Mouse (Mus musculus): ENCODE results near the gene Rap1gap. TPM values are rescaled to one million over a fixed set of nuclear protein-coding genes. Genes with fewer than 3 reads are reported as not detected.

Gene Rap1gap
- polyA plus RNA-seq, 1 experiment = 1.3 TPM

- Histone ChIP-seq H3K79me2 (ENCODE audit: control insufficient read depth, insufficient read depth) (no peaks in the 10 kb centered on the region), H3K4me3 (no peak overlapping the region), H3K27me3 (ENCODE audit: control insufficient read depth, insufficient read depth, insufficient read length) (peaks cover 46% of the 10 kb centered on the region), H3K36me3 (ENCODE audit: control insufficient read depth, insufficient read depth) (no peaks in the 10 kb centered on the region), H3ac (ENCODE audit: control insufficient read depth, insufficient read length) (no peak overlapping the region), H3K4me2 (ENCODE audit: low read depth) (no peak overlapping the region)
- TF ChIP-seq MYOD1 (IDR thresholded peaks at IDR 0.05; ENCODE audit: control insufficient read depth in 1 of 3, insufficient read length in 2 of 3, low read depth in 2 of 3) (no peak), E2F4 (IDR thresholded peaks at IDR 0.05; ENCODE audit: insufficient read depth) (no peak), MYOG (IDR thresholded peaks at IDR 0.05; ENCODE audit: control insufficient read depth in 1 of 3, insufficient read depth in 1 of 3, insufficient read length in 2 of 3, low read depth in 2 of 3) (no peak), CEBPB (IDR thresholded peaks at IDR 0.05; ENCODE audit: insufficient read depth, poor library complexity, severe bottlenecking) (no peak), TCF3 (IDR thresholded peaks at IDR 0.05; ENCODE audit: insufficient read length, low read depth) (no peak), TCF12 (IDR thresholded peaks at IDR 0.05; ENCODE audit: insufficient read depth, poor library complexity, severe bottlenecking) (no peak), REST (IDR thresholded peaks at IDR 0.05; ENCODE audit: insufficient read depth, insufficient read length) (no peak), MAX (IDR thresholded peaks at IDR 0.05; ENCODE audit: low read depth) (no peak), POLR2AphosphoS2 (IDR thresholded peaks at IDR 0.05; ENCODE audit: insufficient read length, low read depth) (no peak), SRF (IDR thresholded peaks at IDR 0.05; ENCODE audit: control insufficient read depth, insufficient read length, low read depth) (no peak), USF1 (IDR thresholded peaks at IDR 0.05; ENCODE audit: low read depth) (no peak), POLR2A (IDR thresholded peaks at IDR 0.05; ENCODE audit: insufficient read length, low read depth) (no peak)
Observed at GRCm38 (mm10) chr4:137730134-137730533, 65.6 kb downstream of the Rap1gap start.

GRCm38 (mm10) chr4:137730757-137731156 lies 66.2 kb downstream of the Rap1gap start:
- Histone ChIP-seq H3K4me2 (ENCODE audit: low read depth) (no peak overlapping the region), H3K79me2 (ENCODE audit: control insufficient read depth, insufficient read depth) (no peaks in the 10 kb centered on the region), H3ac (ENCODE audit: control insufficient read depth, insufficient read length) (no peak overlapping the region), H3K4me3 (no peak overlapping the region), H3K27me3 (ENCODE audit: control insufficient read depth, insufficient read depth, insufficient read length) (peaks cover 46% of the 10 kb centered on the region), H3K36me3 (ENCODE audit: control insufficient read depth, insufficient read depth) (no peaks in the 10 kb centered on the region)
- TF ChIP-seq MAX (IDR thresholded peaks at IDR 0.05; ENCODE audit: low read depth) (no peak), POLR2A (IDR thresholded peaks at IDR 0.05; ENCODE audit: insufficient read length, low read depth) (no peak), MYOD1 (IDR thresholded peaks at IDR 0.05; ENCODE audit: control insufficient read depth in 1 of 3, insufficient read length in 2 of 3, low read depth in 2 of 3) (no peak), E2F4 (IDR thresholded peaks at IDR 0.05; ENCODE audit: insufficient read depth) (no peak), CEBPB (IDR thresholded peaks at IDR 0.05; ENCODE audit: insufficient read depth, poor library complexity, severe bottlenecking) (no peak), SRF (IDR thresholded peaks at IDR 0.05; ENCODE audit: control insufficient read depth, insufficient read length, low read depth) (no peak), USF1 (IDR thresholded peaks at IDR 0.05; ENCODE audit: low read depth) (no peak), MYOG (IDR thresholded peaks at IDR 0.05; ENCODE audit: control insufficient read depth in 1 of 3, insufficient read depth in 1 of 3, insufficient read length in 2 of 3, low read depth in 2 of 3) (no peak), TCF12 (IDR thresholded peaks at IDR 0.05; ENCODE audit: insufficient read depth, poor library complexity, severe bottlenecking) (no peak), POLR2AphosphoS2 (IDR thresholded peaks at IDR 0.05; ENCODE audit: insufficient read length, low read depth) (no peak), TCF3 (IDR thresholded peaks at IDR 0.05; ENCODE audit: insufficient read length, low read depth) (no peak), REST (IDR thresholded peaks at IDR 0.05; ENCODE audit: insufficient read depth, insufficient read length) (no peak)

- Histone ChIP-seq H3K4me2 (ENCODE audit: low read depth) (no peak overlapping the region), H3ac (ENCODE audit: control insufficient read depth, insufficient read length) (no peak overlapping the region), H3K4me3 (no peak overlapping the region), H3K27me3 (ENCODE audit: control insufficient read depth, insufficient read depth, insufficient read length) (peaks cover 54% of the 10 kb centered on the region), H3K79me2 (ENCODE audit: control insufficient read depth, insufficient read depth) (no peaks in the 10 kb centered on the region), H3K36me3 (ENCODE audit: control insufficient read depth, insufficient read depth) (no peaks in the 10 kb centered on the region)
- no peak for TF ChIP-seq REST (IDR thresholded peaks at IDR 0.05; ENCODE audit: insufficient read depth, insufficient read length)
- no peak for TF ChIP-seq CEBPB (IDR thresholded peaks at IDR 0.05; ENCODE audit: insufficient read depth, poor library complexity, severe bottlenecking)
- no peak for TF ChIP-seq TCF12 (IDR thresholded peaks at IDR 0.05; ENCODE audit: insufficient read depth, poor library complexity, severe bottlenecking)
- no peak for TF ChIP-seq POLR2AphosphoS2 (IDR thresholded peaks at IDR 0.05; ENCODE audit: insufficient read length, low read depth)
- no peak for TF ChIP-seq MYOD1 (IDR thresholded peaks at IDR 0.05; ENCODE audit: control insufficient read depth in 1 of 3, insufficient read length in 2 of 3, low read depth in 2 of 3)
- no peak for TF ChIP-seq POLR2A (IDR thresholded peaks at IDR 0.05; ENCODE audit: insufficient read length, low read depth)
- TF ChIP-seq USF1 (IDR thresholded peaks at IDR 0.05; ENCODE audit: low read depth) = no peak
- no peak for TF ChIP-seq SRF (IDR thresholded peaks at IDR 0.05; ENCODE audit: control insufficient read depth, insufficient read length, low read depth)
- TF ChIP-seq E2F4 (IDR thresholded peaks at IDR 0.05; ENCODE audit: insufficient read depth) = no peak
- no peak for TF ChIP-seq TCF3 (IDR thresholded peaks at IDR 0.05; ENCODE audit: insufficient read length, low read depth)
- no peak for TF ChIP-seq MYOG (IDR thresholded peaks at IDR 0.05; ENCODE audit: control insufficient read depth in 1 of 3, insufficient read depth in 1 of 3, insufficient read length in 2 of 3, low read depth in 2 of 3)
- TF ChIP-seq MAX (IDR thresholded peaks at IDR 0.05; ENCODE audit: low read depth) = no peak
Observed at GRCm38 (mm10) chr4:137731891-137732290, 67.4 kb downstream of the Rap1gap start.

GRCm38 (mm10) chr4:137732361-137732760 lies 67.8 kb downstream of the Rap1gap start:
- Histone ChIP-seq H3K36me3 (ENCODE audit: control insufficient read depth, insufficient read depth) (no peaks in the 10 kb centered on the region), H3K27me3 (ENCODE audit: control insufficient read depth, insufficient read depth, insufficient read length) (peaks cover 56% of the 10 kb centered on the region), H3K4me2 (ENCODE audit: low read depth) (no peak overlapping the region), H3ac (ENCODE audit: control insufficient read depth, insufficient read length) (no peak overlapping the region), H3K4me3 (no peak overlapping the region), H3K79me2 (ENCODE audit: control insufficient read depth, insufficient read depth) (no peaks in the 10 kb centered on the region)
- TF ChIP-seq TCF3 (IDR thresholded peaks at IDR 0.05; ENCODE audit: insufficient read length, low read depth) (no peak), CEBPB (IDR thresholded peaks at IDR 0.05; ENCODE audit: insufficient read depth, poor library complexity, severe bottlenecking) (no peak), TCF12 (IDR thresholded peaks at IDR 0.05; ENCODE audit: insufficient read depth, poor library complexity, severe bottlenecking) (no peak)

- Histone ChIP-seq H3K4me2 (ENCODE audit: low read depth) (no peak overlapping the region), H3K4me3 (no peak overlapping the region), H3K36me3 (ENCODE audit: control insufficient read depth, insufficient read depth) (no peaks in the 10 kb centered on the region), H3ac (ENCODE audit: control insufficient read depth, insufficient read length) (no peak overlapping the region), H3K79me2 (ENCODE audit: control insufficient read depth, insufficient read depth) (no peaks in the 10 kb centered on the region), H3K27me3 (ENCODE audit: control insufficient read depth, insufficient read depth, insufficient read length) (peaks cover 58% of the 10 kb centered on the region)
- TF ChIP-seq POLR2AphosphoS2 (IDR thresholded peaks at IDR 0.05; ENCODE audit: insufficient read length, low read depth) (no peak), E2F4 (IDR thresholded peaks at IDR 0.05; ENCODE audit: insufficient read depth) (no peak), MAX (IDR thresholded peaks at IDR 0.05; ENCODE audit: low read depth) (no peak), MYOD1 (IDR thresholded peaks at IDR 0.05; ENCODE audit: control insufficient read depth in 1 of 3, insufficient read length in 2 of 3, low read depth in 2 of 3) (no peak), TCF3 (IDR thresholded peaks at IDR 0.05; ENCODE audit: insufficient read length, low read depth) (no peak), CEBPB (IDR thresholded peaks at IDR 0.05; ENCODE audit: insufficient read depth, poor library complexity, severe bottlenecking) (no peak), REST (IDR thresholded peaks at IDR 0.05; ENCODE audit: insufficient read depth, insufficient read length) (no peak), POLR2A (IDR thresholded peaks at IDR 0.05; ENCODE audit: insufficient read length, low read depth) (no peak)
Observed at GRCm38 (mm10) chr4:137732962-137733361, 68.4 kb downstream of the Rap1gap start.
